Mouse (Mus musculus) layer of hippocampus, adult 2 months (tissue): Measurements from ENCODE around the gene Gm42957. TPM values are rescaled to one million over a fixed set of nuclear protein-coding genes. Genes with fewer than 3 reads are reported as not detected.
"Not testable (repeated sequence)": the region's sequence is repeated elsewhere in the genome, so short reads cannot be mapped to it uniquely, and the experiment has no call there.

ENCODE experiments used
- DNase-seq, 2 experiments: peaks; one replicate each; pipeline ENCODE4 v3.0.0; 2022; ENCODE audit warnings: low spot score in 2 of 2
- H3K27ac ChIP-seq: fragments of 200-600 bp; 2 replicates; pipeline ENCODE4 v1.8.1; 2022
- H3K4me3 ChIP-seq: fragments of 200-600 bp; 2 replicates; pipeline ENCODE4 v1.8.1; 2022; ENCODE audit warnings: mild to moderate bottlenecking
- CTCF ChIP-seq: fragments of 200-600 bp; conservative IDR thresholded peaks from 2 replicates; pipeline ENCODE4 v1.8.1; 2022; ENCODE audit warnings: antibody characterized with exemption, mild to moderate bottlenecking, moderate library complexity
- total RNA-seq, 2 experiments: library from RNA; stranded (reverse); gene quantifications; 2 replicates each; pipeline ENCODE4 v1.2.3; 2021

Gene Gm42957
- total RNA-seq, 2 experiments from 2014 or later, result 0.12 to 0.87 TPM

DNA sequence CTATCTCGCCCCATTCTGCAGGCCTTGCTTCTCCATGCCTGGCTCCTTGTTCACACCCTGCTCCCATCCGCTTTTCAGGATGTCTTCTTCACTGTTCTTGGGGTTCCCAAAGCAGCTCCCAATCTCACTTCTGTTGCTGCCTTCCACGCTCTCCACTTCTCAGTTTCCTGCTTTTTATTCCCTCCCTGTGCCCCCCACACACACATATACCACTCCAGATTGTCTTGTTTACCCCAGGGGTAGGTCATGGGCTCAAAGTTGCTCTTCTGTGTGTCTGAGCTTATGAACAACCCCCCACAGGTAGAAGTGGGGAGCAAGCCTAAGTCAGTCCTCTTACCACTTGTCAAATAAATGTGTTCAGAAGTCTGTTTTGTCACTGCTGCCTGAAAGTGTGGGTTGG lies 35.9 kb upstream of the Gm42957 start:
- H3K27ac ChIP-seq, result peak overlapping the region; percentile 92
- peak overlapping the region; percentile 64; the same call in 1 of the 2 replicates for H3K4me3 ChIP-seq
- TF ChIP-seq CTCF, result no peak
- no peak for DNase-seq

DNA sequence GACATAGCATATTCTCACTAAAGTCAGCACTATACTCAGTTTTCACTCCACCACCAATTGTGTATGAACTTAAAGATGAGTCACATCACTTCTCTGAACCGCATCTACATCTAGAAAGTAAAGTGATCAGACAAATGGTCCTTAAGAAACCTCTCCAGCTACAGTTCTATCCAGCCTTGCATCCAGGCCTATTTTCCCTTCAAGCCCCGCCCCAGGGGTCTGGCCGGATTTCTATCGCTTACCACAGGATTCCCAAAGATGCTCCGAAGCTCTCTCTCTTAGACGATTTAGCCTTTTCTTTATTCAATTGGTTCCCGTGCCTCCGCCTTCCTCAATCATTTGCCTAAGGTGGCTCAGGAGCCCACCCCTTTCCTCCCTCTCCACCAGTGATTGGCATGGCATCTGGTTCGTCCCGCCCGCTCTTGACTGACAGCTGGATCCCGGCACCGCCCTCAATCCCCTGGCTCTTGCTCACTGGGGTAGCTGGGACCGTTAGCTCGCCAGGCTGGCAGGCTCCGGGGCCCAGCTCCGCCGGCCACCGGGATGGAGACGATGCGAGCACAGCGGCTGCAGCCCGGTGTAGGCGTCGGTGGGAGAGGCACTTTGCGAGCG lies 34.5 kb upstream of the Gm42957 start, which contains the start of gene Lix1l:
Gene Lix1l (plus strand): TSS at position 511 of the 612 bp plus-strand sequence.
- DNase-seq, result peak; percentile 94 to 97
- no peak for TF ChIP-seq CTCF

DNA sequence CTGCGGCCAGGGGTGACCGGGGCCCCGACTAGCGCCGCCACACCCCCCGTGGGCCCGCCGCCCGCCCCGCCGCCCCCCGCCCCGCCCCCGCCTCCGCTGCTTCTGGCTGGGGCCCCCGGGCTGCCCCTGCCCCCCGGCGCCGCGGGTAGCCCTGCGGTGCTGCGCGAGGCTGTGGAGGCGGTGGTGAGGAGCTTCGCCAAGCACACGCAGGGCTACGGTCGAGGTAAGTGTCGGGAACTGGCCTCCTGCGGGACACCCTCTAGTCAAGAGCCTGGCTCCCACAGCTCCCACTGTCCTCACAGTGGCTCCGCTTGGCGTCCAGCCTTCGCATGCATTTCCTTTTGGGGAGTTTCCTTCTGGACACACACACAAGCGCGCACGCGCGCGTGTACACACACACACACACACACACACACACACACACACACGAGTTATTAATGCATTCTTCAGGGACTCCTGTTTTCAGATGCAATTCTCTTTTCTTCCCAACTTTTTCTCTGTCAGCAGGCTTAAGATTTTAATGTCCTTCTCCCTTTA lies 34.0 kb upstream of the Gm42957 start:
- no peak for TF ChIP-seq CTCF
- peak in 1 of 2 experiments; percentile 37 for DNase-seq
- peak overlapping the region; percentile 67 for H3K4me3 ChIP-seq
- peak overlapping the region; percentile 92 for H3K27ac ChIP-seq

More for the DNA sequence above, 34.5 kb upstream of the Gm42957 start, which contains the start of gene Lix1l:
- peak within 1 kb of the TSS; percentile 67 for H3K4me3 ChIP-seq
- H3K27ac ChIP-seq, result peak within 1 kb of the TSS; percentile 92

DNA sequence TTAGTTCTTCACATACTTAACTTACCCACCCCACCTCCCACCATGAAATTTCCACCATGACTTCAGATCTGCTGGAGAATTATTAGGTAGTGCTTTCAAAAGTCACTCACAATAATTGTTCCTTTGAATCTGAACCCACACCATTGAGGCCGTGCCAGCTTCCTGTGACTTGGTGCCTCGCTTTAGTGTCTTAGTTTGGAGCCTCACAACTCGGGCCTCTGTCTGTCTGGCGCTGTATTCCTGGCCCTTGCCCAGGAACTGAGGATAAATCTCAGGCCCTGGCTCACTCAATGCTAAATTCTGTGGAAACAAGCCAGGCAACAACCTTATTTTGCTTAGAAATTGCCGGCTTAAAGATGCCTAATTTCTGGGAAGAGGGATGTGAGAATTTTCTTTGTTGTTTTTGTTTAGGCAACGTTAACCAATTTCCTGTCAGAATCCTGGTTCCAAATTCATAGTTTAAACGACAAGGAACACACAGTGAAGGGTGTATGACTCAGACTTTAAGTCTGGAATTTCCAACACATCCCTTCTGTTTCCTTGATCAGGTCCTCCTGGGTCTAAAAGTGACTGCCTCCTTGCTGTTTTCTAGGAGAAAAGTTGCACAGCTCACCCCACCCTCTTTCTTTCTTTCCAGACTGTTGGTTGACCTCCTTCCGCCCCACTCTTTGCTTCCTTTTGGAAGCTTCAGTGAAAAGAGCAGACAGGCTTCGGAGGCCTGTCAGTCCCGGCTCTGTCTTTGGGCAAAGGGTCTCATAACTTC lies 33.2 kb upstream of the Gm42957 start:
- Histone ChIP-seq H3K27ac (peak overlapping the region; percentile 92), H3K4me3 (peak overlapping the region; percentile 67)
- no peak for TF ChIP-seq CTCF
- DNase-seq, result peak in 1 of 2 experiments; percentile 38

DNA sequence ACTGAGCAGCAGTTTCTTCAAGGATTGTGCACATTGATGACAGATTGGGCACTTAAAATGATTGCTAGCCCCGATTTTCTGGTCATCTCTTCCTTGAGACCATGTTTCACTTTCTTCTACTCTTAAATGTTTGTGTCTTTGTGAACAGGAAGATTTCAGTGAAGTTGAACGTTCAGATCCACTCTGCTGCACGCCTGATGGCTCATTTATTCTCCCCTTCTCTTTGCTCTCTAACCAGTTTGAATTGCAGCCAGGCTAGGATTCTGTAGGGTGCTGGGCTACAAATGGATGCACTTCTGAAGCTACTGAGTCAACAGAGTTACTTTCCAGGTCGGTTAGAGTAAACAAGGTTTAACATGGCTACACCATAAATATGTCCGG lies 32.6 kb upstream of the Gm42957 start:
- no peak for TF ChIP-seq CTCF
- Histone ChIP-seq H3K4me3 (peak overlapping the region; percentile 67), H3K27ac (peak overlapping the region; percentile 92)
- no peak for DNase-seq

DNA sequence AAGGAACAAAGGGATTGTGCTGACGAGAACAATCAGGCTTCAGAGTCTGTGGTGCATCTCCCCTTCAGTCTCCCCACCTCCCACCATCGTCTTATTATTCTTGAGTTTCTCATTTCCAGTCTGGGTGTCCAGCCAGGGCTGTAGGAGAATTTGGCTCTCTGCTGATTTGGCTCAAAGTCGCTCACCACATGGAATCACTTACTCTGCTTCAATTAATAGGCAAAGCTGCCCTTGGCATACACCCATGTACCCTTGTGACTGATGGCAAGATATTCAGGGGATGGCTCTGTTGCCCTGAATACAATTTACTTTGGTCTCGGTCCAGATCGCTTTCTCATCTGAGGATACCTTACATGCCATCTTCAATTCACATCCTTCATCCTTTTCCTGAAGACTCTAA lies 32.0 kb upstream of the Gm42957 start:
- peak overlapping the region; percentile 67 for H3K4me3 ChIP-seq

DNA sequence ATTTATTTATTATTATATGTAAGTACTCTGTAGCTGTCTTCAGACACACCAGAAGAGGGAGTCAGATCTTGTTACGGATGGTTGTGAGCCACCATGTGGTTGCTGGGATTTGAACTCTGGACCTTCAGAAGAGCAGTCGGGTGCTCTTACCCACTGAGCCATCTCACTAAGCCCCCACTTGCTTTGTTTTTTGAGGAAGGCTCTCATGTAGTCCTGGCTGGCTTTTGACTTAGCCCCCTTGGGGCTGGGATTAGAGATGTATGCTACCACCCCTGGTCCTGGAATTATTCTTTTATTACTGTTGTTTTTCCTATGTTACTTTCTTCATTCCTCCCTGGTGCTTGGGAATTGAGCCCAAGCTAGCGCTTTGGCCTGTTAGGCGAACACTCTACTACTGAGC lies 29.3 kb upstream of the Gm42957 start:
- not testable (repeated sequence) for H3K27ac ChIP-seq, H3K4me3 ChIP-seq, DNase-seq

More for the DNA sequence above, 32.0 kb upstream of the Gm42957 start:
- DNase-seq, result no peak
- H3K27ac ChIP-seq, result peak overlapping the region; percentile 92; the same call in 1 of the 2 replicates
- no peak for TF ChIP-seq CTCF

DNA sequence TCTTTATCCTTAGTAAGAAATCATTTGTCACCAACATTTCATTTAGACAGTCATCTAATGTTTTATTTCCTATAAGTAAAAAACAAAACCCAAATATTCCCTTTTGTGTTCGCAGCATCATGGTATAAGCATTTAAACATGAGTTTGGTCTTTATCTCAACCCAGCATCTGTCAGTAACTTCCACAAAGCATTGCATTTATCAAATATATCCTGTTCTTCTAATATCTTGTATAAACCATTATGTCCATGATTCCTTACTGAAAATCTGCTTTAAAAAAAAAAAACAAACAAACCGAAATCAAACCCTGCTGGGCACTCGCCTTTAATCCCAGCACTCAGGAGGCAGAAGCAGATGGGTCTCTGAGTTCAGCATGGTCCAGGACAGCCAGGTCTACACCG lies 28.7 kb upstream of the Gm42957 start:
- TF ChIP-seq CTCF, result no peak
- no peak for DNase-seq
- Histone ChIP-seq H3K4me3 (no peak overlapping the region), H3K27ac (no peak overlapping the region)

DNA sequence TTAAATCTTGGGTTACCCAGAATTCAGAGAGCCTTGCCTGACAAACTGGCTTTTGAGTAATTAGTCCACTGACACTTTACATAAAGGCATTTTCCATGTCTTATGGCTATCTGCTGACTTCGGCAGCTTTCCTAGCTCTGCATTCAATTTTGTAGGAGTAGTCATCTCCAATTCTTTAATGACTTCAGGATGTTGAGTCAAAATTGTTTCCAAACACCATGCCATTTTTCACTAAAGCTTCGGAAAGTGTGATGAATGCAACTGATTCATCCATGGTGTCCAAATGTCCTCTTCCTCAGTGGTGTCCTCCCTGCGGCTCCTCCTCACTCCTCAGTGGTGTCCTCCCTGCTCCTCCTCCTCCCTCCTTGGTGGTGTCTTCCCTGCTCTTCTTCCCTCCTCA lies 17.3 kb upstream of the Gm42957 start:
- Histone ChIP-seq H3K4me3 (no peak overlapping the region), H3K27ac (no peak overlapping the region)
- DNase-seq, result no peak
- TF ChIP-seq CTCF, result no peak

DNA sequence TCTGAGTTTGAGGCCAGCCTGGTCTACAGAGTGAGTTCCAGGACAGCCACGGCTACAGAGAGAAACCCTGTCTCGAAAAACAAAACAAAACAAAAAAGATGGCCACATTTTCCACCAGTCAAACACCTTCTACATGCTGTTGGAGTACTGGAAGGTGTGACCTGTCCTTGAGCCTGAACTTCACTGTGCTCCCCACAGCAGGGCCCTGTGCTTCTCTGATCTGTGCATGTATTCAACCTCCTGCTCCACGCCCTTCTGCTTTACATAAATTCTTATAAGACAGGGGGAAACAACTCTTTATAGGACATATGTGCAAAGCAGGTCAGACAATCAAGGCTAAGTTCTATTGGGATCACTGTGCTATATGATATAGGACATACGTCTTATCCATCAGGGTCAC lies 12.1 kb upstream of the Gm42957 start:
- no peak for TF ChIP-seq CTCF
- no peak for DNase-seq
- Histone ChIP-seq H3K4me3 (no peak overlapping the region), H3K27ac (no peak overlapping the region)

DNA sequence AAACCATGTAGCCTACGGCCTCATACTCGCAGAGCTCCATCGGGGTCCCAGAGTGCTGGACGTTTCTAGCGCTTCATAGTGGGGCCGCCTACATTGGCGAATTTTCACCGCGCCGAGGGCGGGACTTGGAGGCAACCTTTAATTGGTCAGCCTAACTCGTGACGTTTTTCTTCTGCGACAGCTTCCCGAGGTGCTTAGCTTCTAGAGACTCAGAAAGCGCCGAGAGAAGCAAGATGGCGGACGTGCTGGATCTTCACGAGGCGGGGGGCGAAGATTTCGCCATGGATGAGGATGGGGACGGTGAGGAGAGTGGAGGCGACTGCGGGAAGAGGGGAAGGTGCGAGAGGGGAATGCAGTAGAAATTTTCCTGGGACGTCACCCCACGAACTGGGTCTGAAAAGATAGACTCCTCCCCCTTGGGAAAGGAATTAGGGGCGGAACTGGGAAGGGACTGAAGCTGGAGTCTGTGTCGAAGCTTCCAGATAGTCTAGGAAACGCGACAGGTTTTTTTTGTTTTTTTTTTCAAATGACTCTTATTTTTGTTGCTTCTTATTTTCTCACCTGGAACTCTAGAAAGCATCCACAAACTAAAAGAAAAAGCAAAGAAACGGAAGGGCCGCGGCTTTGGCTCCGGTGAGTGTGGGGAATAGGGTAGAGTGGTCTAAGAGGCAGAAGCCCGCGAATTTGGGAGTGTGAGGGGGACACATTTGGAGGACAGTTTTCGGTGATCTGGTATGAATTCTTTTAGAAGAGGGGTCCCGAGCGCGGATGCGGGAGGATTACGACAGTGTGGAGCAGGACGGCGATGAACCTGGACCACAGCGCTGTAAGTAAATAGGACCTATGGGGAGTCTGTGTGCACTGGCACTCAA lies 5.3 kb upstream of the Gm42957 start, which contains the start of gene Rbm8a:
Gene Rbm8a (plus strand): TSS at position 205 of the 872 bp plus-strand sequence.
- Histone ChIP-seq H3K4me3 (peak within 1 kb of the TSS; percentile 85), H3K27ac (peak within 1 kb of the TSS; percentile 95)
- no peak for TF ChIP-seq CTCF
- peak; percentile 96 to 97 for DNase-seq

DNA sequence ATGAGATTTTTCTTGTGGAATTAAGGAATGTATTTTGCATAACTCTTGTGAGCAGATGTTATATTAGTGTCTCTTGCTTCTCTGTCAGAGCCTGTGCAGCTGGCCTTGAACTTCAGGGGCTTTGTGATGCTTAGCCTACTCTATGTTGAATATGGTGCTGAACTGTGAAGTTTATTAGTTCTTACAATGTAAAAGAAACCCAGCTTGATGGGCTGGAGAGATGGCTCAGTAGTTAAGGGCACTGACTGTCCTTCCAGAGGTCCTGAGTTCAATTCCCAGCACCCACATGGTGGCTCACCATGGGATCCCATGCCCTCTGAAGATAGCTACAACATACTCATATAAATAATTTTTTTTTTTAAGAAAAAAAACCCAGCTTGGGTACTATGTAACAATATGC lies 3.2 kb upstream of the Gm42957 start:
- H3K4me3 ChIP-seq, result no peak overlapping the region
- H3K27ac ChIP-seq, result no peak overlapping the region
- no peak for DNase-seq
- no peak for TF ChIP-seq CTCF
